Mouse (Mus musculus) liver, adult 2 months (tissue): ENCODE data around the gene 2210016F16Rik. TPM values are rescaled to one million over a fixed set of nuclear protein-coding genes. Genes with fewer than 3 reads are reported as not detected.
"Not testable (repeated sequence)": the region's sequence is repeated elsewhere in the genome, so short reads cannot be mapped to it uniquely, and the experiment has no call there.

Source experiments
- DNase-seq: peaks from one replicate; pipeline ENCODE4 v3.0.0-alpha.2; 2011; ENCODE audit warnings: low read depth, low spot score; ENCODE audit errors: extremely low read depth
- H3K27ac ChIP-seq: fragments of 200-500 bp; replicated peaks from 2 replicates; pipeline ENCODE4 v1.5.1; 2012; ENCODE audit warnings: low read depth, mild to moderate bottlenecking, control low read depth, inconsistent platforms, low read length; ENCODE audit not compliant: insufficient read depth
- H3K27me3 ChIP-seq: fragments of 200-500 bp; 2 replicates; pipeline ENCODE4 v1.6.1; 2012; ENCODE audit warnings: mild to moderate bottlenecking, moderate library complexity, low read length, inconsistent platforms; ENCODE audit not compliant: control insufficient read depth, insufficient read depth
- H3K36me3 ChIP-seq: fragments of 200-500 bp; 2 replicates; pipeline ENCODE4 v1.6.1; 2012; ENCODE audit warnings: low read length, inconsistent platforms; ENCODE audit not compliant: control insufficient read depth, insufficient read depth
- H3K4me1 ChIP-seq: fragments of 200-500 bp; 2 replicates; pipeline ENCODE4 v1.6.1; 2011; ENCODE audit warnings: low read length; ENCODE audit not compliant: control insufficient read depth, insufficient read depth
- H3K4me3 ChIP-seq: fragments of 200-500 bp; 2 replicates; pipeline ENCODE4 v1.5.1; 2011; ENCODE audit warnings: low read depth, mild to moderate bottlenecking, control low read depth, low read length, moderate library complexity; ENCODE audit not compliant: insufficient read depth
- H3K79me2 ChIP-seq: fragments of 200-500 bp; 2 replicates; pipeline ENCODE4 v1.6.1; 2012; ENCODE audit warnings: inconsistent platforms, mild to moderate bottlenecking, low read length, moderate library complexity; ENCODE audit not compliant: control insufficient read depth, insufficient read depth
- H3K9ac ChIP-seq: fragments of 200-500 bp; 2 replicates; pipeline ENCODE4 v1.6.1; 2012; ENCODE audit warnings: low read depth, mild to moderate bottlenecking, control low read depth, inconsistent platforms, low read length
- CTCF ChIP-seq: fragments of 200-500 bp; IDR thresholded peaks from 2 replicates; pipeline ENCODE4 v1.5.1; 2011; ENCODE audit warnings: low read depth, low read length, control low read depth
- POLR2A ChIP-seq: fragments of 200-500 bp; IDR thresholded peaks from 2 replicates; pipeline ENCODE4 v1.6.1; 2011; ENCODE audit warnings: low read length, control low read depth; ENCODE audit not compliant: insufficient read depth; ENCODE audit errors: extremely low read depth
- WGBS: fragments of 180-500 bp; shearing (Covaris S2); methylation state at CpG from one replicate; pipeline ENCODE4 v1.1.7; 2018; 5-methylcytosine and 5-hydroxymethylcytosine counted together
- polyA plus RNA-seq: library from polyadenylated mRNA; depleted of rRNA; stranded (reverse); fragments of >200 nt; gene quantifications from 2 replicates; pipeline ENCODE4 v1.2.3, GENCODE M21; 2012
- total RNA-seq: library from RNA; depleted of rRNA; stranded (reverse); fragments of >200 nt; gene quantifications from 2 replicates; pipeline ENCODE4 v1.2.3, GENCODE M21; 2014

Gene 2210016F16Rik
- total and polyA plus RNA-seq, 2 experiments = 19.3 to 27.3 TPM

GRCm38 (mm10) chr13:58402003-58402743 lies 17.1 kb upstream of the 2210016F16Rik start, which contains the start of gene Rmi1:
Gene Rmi1 (plus strand): TSS chr13:58402248.
- peaks cover 18% of the 10 kb centered on the region for H3K36me3 ChIP-seq
- peak within 1 kb of the TSS; percentile 98 for H3K9ac ChIP-seq
- peak within 1 kb of the TSS; percentile 79 for H3K4me3 ChIP-seq
- H3K4me1 ChIP-seq = peaks cover 7% of the 10 kb centered on the region
- DNase-seq = peak; percentile 88
- peak within 1 kb of the TSS; percentile 97 for H3K27ac ChIP-seq
- H3K27me3 ChIP-seq = no peaks in the 10 kb centered on the region
- H3K79me2 ChIP-seq = peaks cover 17% of the 10 kb centered on the region
- under 1% methylated on average over 87 of the region's 91 CpGs for WGBS
- no peak for TF ChIP-seq CTCF
- TF ChIP-seq POLR2A = peak; percentile 95

GRCm38 (mm10) chr13:58401135-58402002 lies 16.3 kb upstream of the 2210016F16Rik start:
- WGBS = under 1% methylated on average over 81 of the region's 100 CpGs
- DNase-seq = peak; percentile 42
- peak overlapping the region; percentile 79 for H3K4me3 ChIP-seq

GRCm38 (mm10) chr13:58400576-58400975 lies 15.6 kb upstream of the 2210016F16Rik start:
- peak; percentile 38 for DNase-seq
- TF ChIP-seq CTCF (no peak), POLR2A (no peak)
- Histone ChIP-seq H3K79me2 (peaks cover 17% of the 10 kb centered on the region), H3K4me1 (peaks cover 9% of the 10 kb centered on the region), H3K9ac (peak overlapping the region; percentile 45), H3K4me3 (peak overlapping the region; percentile 79), H3K36me3 (peaks cover 29% of the 10 kb centered on the region), H3K27ac (no peak overlapping the region), H3K27me3 (no peaks in the 10 kb centered on the region)
- under 1% methylated on average over 11 of the region's 11 CpGs for WGBS

More at GRCm38 (mm10) chr13:58401135-58402002, 16.3 kb upstream of the 2210016F16Rik start:
- TF ChIP-seq POLR2A = no peak
- TF ChIP-seq CTCF = no peak
- no peaks in the 10 kb centered on the region for H3K27me3 ChIP-seq
- H3K9ac ChIP-seq = peak overlapping the region; percentile 98
- peak overlapping the region; percentile 97 for H3K27ac ChIP-seq
- peaks cover 9% of the 10 kb centered on the region for H3K4me1 ChIP-seq
- peaks cover 17% of the 10 kb centered on the region for H3K79me2 ChIP-seq
- peaks cover 23% of the 10 kb centered on the region for H3K36me3 ChIP-seq

GRCm38 (mm10) chr13:58397651-58398050 lies 12.6 kb upstream of the 2210016F16Rik start:
- no peak for DNase-seq
- TF ChIP-seq POLR2A (no peak), CTCF (no peak)
- peaks cover 17% of the 10 kb centered on the region for H3K79me2 ChIP-seq
- peaks cover 54% of the 10 kb centered on the region for H3K36me3 ChIP-seq
- H3K27ac ChIP-seq = no peak overlapping the region
- WGBS = 87% methylated on average over 13 of the region's 13 CpGs
- H3K9ac ChIP-seq = no peak overlapping the region
- H3K4me3 ChIP-seq = no peak overlapping the region
- no peaks in the 10 kb centered on the region for H3K27me3 ChIP-seq
- peaks cover 2% of the 10 kb centered on the region; the same call in 1 of the 2 replicates for H3K4me1 ChIP-seq

- 87% methylated on average over 11 of the region's 11 CpGs for WGBS
- H3K27me3 ChIP-seq, H3K79me2 ChIP-seq, H3K9ac ChIP-seq, H3K4me1 ChIP-seq, H3K27ac ChIP-seq, H3K4me3 ChIP-seq, DNase-seq: not testable (repeated sequence)
- H3K36me3 ChIP-seq = peaks cover 67% of the 10 kb centered on the region
Observed at GRCm38 (mm10) chr13:58394392-58394791, 9.4 kb upstream of the 2210016F16Rik start.
